Mouse (Mus musculus): ENCODE data around the gene Pga5.

Pga5 gene

DNA sequence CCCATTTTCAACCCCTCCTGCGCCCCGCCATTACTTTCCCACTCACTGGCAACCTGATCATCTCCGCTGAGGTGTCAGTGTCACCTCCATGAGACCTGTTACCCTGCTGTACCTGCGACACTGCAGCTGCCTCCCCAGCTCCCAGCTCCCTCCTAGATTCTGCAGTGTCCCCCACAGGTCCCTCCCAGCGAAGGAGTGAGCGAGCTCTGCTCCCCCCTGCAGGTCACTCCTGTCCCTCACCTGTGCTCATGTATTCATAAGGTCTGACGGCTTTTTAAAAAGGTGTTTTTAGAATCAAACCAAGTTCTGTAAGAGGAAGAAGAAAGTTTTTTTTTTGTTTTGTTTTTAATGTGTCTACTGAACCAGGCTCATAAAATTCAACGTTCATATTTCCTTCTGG, 24.3 kb upstream of the Pga5 start:
- no peak for DNase-seq (ENCODE audit: low spot score)

GRCm38 (mm10) chr19:10701013-10701726, 23.3 kb upstream of the Pga5 start:
- DNase-seq (ENCODE audit: low spot score) = no peak

GRCm38 (mm10) chr19:10699851-10700250, 22.0 kb upstream of the Pga5 start:
- peak; percentile 29 for DNase-seq (ENCODE audit: low spot score)

GRCm38 (mm10) chr19:10698131-10698991, 20.5 kb upstream of the Pga5 start:
- DNase-seq (ENCODE audit: low spot score) = no peak

DNA sequence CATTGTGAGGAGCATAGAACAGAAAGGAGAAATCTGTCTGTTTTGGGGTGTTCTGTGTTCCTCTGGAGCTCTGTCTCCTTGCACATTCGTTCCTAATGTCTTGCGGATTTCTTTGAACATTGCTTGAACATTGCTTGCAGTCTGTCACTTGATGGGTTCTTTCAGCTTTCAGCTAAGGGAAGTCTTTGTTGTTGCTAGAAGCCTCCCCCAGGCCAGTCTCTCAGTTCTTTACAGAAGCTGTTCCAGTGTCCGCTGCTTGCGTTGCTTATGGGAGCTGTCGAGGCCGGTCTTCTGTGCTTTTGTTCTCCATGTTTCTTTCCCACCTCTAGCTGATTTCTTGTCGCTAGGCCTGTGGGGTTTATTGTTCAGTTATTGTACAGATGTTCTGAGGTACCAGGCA, 17.9 kb upstream of the Pga5 start:
- no peak for DNase-seq (ENCODE audit: low spot score)

DNA sequence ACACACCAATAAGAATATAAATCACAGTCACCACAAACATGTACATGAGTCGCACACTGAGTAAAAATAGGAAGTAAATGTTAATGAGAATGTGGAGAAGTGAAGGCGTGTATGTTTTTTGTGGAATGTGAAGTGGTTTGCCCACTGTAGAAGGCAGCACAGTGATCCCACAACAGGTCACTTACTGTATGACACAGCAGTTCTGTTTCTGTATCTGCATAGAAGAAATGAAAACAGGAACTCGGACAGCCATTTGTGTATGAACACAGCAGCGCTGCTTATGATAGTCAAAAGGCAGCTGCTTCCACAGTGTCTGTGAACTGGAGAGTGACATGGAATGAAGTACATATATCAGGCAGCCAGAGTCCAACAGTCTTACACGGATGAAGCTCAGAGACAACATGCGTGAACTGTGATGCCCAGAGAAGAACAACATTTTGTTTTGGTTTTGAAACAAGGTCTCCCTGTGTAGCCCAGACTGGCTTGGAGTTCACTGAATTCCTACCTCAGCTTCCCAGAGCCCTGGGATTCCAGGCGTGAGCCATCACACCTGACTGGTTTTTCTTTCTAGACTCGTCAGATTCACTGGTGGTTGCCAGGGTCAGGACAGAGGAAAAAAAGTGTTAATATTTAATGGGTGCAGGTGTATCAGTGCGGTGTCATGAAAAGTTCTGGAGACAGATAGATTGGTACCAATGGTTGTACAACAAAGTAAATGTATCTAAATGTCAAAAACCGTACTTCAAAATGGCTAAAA, 16.2 kb upstream of the Pga5 start:
- DNase-seq (ENCODE audit: low spot score) = peak; percentile 37

DNA sequence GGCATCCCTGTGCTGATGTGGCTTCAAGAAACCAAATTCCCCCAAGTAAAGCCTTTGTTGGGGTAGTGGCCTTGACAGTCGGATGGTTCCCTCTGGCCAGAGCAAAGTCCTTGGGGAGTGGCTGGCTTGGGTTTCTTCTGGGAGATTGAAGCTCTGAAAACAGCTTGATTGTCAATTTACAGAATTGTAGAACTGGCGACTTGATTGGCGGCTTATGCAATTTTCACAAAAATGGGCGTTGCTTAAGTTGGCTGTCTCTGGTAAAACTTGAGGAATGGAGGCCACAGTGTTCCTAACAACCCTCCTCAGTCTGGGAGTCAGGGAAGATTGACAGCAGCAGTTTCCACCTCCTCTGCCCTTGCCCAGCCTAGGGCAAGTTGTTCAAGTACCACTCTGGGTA, 14.5 kb upstream of the Pga5 start:
- DNase-seq (ENCODE audit: low spot score) = no peak

DNA sequence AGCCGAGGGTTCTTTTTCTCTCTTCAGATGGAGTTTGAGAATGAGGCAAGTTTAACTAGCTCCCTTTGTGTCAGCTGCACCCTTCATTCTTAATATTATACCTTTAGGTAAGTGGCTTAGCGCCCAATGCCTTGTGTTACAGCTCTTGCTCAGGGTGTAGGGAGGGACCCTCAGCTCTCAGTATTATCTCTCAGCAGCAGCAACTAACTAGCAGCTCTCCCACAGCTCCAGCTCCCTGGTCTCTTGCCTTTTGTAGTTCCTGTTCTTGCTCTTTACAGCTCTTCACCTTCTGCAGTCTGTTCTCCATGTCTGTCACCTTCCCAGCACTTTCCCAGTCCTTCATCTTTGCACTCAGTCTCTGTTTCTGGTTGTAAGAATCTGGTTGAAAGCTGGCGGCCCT, 13.8 kb upstream of the Pga5 start:
- DNase-seq (ENCODE audit: low spot score) = no peak

GRCm38 (mm10) chr19:10691121-10691520, 13.2 kb upstream of the Pga5 start:
- DNase-seq (ENCODE audit: low spot score) = no peak

DNA sequence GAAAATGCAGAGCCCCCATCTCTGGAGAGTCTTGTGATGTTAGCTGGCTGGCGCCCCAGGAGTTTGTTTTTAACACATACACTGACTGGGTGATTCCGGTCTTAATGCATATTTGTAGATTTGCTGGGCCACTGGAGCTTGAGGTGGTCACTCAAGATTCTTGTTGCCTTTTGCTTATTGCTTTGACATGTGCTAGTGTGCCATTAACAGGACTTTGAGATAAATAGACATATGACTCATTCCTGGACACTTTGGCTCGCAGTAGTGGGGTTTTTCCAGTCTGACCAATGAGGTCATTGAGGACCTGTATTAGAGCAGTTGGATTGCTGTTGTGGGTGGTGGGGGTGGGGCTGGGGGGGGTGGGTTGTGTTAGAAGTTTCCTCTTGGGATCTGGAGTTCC, 12.5 kb upstream of the Pga5 start:
- DNase-seq (ENCODE audit: low spot score) = peak; percentile 48

DNA sequence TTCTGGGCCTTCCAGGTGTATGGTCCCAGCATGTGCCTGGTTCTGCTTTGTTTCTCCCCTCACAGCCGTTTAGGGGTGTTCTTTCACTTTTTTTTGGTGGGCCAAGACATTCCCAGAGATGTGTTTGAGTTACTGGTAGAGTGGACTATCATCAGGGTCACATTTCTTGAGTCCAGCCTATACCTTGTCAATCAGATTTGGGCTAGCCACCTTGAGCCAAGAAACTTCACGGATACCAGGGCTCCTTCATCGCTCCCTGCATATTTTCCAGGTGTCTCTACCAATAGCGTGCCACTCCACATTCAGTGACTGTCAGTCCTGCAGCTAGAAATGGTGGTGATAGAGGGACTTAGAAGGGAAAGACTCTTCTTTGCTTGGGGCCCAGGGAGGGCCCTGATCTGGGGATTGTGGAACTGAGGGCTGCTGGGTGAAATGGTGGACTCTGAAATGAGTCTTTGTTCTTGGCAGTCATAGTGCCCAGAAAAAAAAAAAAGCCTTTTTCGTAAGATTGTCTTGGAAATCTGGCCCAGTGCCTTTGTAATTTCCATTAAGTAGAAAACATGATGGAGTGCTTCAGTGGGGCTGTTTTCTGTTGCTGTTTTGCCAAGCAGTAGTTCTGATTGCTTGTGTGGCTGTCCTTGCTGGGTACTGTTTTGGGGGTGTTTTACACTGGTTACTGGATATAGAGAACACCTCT, 11.7 kb upstream of the Pga5 start:
- no peak for DNase-seq (ENCODE audit: low spot score)

DNA sequence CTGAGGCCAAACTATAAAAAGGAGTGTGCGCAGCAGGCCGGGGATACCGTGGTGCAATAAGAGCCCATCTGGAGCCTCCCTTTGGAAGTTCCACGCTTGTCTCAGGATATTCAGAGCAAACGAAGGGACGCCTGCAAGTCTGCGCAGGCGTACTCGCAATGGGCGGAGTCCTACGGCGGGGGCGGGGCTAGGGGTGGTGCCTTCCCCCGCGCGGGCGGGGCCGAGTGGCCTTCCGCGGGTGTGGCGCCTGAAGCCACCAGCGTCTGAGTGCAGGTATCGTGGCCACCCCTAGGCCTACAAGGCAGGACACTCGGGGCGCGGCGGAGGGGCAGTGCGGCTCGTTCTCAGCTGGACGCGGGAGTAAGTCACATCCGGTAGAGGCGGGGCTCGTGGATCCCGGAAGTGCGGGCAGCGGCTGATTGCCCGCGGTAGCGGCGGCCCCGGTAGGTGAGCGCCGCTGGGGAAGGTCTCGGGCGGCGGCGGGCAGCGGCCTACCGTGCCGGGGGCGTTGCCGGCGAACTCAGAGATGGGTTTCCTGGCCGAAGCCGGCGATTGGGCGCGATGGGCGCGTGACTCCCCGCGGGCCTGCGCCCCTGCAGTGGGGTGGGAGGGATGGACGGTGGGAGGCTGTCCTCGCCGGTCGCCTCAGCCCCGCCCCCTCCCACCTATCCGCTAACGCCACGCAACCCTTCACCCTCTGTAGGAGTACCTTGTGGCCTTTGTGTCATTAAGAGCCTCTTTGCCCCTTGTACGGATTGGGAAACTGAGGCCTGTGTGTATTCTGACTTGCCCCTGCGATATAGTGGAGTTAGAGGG, 10.9 kb upstream of the Pga5 start, which contains the start of gene Vps37c:
Gene Vps37c (plus strand): TSS at position 199 of the 816 bp plus-strand sequence.
- peak; percentile 89 for DNase-seq (ENCODE audit: low spot score)

GRCm38 (mm10) chr19:10685727-10686126, 7.9 kb upstream of the Pga5 start:
- DNase-seq (ENCODE audit: low spot score) = no peak

DNA sequence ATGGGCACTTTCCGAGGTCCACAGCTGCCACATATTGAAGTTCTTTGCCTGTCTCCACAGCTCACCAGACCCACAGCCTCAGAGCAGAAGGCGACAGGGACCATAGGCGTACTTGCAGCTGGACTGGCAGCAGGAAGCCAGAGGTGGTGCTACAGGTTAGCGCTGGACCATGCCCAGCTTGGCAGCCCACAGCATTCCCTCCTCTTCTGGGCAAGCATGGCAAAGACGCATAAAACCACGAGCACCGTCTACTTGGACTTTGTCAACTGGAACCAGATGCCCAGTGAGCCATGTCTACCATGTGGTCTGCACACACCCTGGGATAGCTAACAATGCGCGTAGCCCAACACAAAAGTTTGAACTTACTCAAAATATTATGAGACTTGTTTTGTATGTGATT, 7.2 kb upstream of the Pga5 start:
- no peak for DNase-seq (ENCODE audit: low spot score)

DNA sequence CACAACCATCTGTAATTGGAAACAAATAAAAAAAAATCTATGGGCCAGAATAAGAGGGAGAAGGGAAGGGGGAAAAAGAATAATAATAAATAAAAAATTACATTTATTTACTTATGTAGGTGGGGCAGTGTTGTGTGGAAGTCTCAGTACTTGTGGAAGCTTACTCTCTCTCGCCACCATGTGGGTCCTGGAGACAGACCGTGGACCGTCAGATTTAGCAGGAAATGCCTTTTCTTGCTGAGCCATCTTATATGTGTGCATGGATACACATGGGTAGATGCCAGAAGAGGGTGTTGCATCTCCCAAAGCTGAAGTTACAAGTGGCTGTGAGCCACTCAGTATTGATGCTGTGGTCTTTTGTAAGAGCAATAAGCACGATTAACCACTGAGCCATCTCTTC, 3.7 kb upstream of the Pga5 start:
- no peak for DNase-seq (ENCODE audit: low spot score)

DNA sequence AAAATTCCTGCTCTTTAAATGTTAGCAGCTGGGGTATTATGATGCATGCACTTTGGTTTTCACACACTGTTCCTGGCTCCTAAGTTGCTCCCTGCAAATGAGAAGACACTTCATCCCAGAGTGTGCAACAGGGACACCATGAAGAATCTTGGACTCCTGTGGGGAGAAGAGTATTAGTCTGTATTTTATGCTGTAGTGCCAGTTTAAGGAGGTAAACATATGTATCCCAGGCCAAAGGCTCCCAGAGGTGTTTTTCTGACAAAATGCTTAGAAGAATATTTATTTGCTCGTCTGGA, 849 bp upstream of the Pga5 start:
- no peak for DNase-seq (ENCODE audit: low spot score)

DNA sequence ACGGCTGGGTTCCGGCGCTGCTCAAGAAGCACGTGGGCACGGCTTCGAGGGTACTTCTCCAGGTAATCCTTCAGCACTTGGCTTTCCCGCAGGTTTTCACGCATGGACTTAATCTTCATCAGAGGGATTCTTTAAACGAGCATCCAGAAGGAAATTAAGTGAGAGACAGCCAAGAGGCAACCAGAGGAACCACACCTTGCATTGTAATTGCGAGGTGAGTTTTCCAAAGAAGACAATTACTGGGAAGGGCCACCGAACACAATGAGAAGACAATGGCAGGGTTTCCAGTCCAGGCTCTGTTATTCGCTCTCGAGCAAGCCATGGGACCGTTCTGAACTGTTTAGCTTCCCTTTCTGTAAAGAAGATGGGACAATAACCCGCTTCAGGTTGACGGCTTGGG, 1.2 kb downstream of the Pga5 start:
- DNase-seq (ENCODE audit: low spot score) = no peak

- no peak for DNase-seq (ENCODE audit: low spot score)
Measured at GRCm38 (mm10) chr19:10673275-10673674, 4.6 kb downstream of the Pga5 start.

GRCm38 (mm10) chr19:10671854-10672417, 5.9 kb downstream of the Pga5 start:
- no peak for DNase-seq (ENCODE audit: low spot score)

- DNase-seq (ENCODE audit: low spot score) = no peak
Measured at GRCm38 (mm10) chr19:10671319-10671718, 6.6 kb downstream of the Pga5 start.

GRCm38 (mm10) chr19:10665499-10665898, 12.4 kb downstream of the Pga5 start:
- DNase-seq (ENCODE audit: low spot score) = peak; percentile 45
